Mouse (Mus musculus): ENCODE measurements at regions not wholly inside any gene's neighbourhood (a gene's known extent, or its start where the extent isn't known, plus 50 kb on each side); places are given as distances from the start of the nearest gene placed in this dataset.

DNA sequence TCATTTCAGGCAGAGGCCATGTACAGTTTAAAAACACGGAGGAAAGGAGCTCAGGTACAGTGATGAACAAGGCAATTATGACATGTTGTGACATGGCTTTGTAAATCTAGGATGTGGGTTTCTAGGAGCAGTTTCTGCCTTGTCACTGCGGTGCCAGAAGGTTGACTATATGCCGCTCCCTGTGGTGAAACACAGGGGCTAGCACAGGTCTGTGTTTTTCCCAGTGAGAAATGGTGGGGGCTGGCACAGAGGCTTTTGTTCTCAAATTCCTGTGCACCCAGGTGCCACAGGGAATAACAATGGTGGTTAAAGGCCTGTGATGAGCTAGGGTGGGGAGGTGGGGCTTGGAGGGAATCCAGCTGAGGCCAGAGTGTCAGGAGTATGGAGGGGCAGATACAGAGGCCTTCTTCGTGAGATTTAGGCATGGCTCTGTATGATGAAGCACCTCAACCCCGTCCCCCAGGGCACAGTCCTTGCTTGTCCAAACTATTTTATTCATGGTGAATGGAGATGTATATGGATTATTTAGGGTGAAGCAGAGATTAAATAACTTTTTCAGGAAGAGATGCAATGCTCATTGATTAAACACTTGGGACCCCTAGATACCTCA is 80.0 kb upstream of the Inhba start:
- no peak for DNase-seq

DNA sequence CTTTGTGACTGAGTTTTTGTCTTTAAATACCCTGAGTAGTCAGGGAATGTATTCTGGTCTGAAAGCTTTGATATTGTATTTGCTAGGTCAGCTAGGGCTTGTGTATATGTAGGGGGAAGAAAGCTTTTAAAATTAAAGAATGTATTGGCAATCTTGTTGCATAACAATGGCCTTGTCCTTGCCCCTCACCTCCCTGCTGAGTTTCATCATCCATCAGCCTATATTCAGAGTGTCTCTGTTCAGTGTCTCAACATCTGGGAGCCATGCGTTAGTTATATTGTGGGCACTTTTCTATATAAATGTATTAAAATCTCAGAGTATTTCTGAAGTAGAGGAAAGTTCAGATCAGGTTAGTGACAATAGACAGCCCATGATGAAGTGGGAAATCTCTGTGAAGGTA is 76.0 kb upstream of the Inhba start:
- no peak for DNase-seq

DNA sequence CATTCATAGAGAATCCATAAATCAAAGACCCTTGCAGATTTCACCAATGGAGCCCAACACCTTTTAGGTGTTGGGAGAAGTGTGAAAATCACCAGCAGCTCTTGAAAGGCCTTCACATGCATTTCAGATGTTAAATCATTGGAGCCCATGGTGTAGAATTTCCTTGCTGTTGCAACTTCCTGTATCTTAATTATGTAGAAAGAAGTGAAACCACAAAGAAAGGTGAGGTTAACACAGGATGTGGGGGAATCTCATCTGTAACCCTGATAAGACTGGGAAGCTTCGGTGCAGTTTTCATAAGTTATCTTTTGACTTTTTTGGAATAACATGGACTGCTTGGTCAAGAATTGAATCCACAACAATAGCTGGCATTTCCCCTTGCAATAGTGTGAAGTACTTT is 75.5 kb upstream of the Inhba start:
- DNase-seq, result peak; percentile 4

- no peak for DNase-seq
These were observed 61.5 kb upstream of the Inhba start for GRCm38 (mm10) chr13:15950143-15950542.

DNA sequence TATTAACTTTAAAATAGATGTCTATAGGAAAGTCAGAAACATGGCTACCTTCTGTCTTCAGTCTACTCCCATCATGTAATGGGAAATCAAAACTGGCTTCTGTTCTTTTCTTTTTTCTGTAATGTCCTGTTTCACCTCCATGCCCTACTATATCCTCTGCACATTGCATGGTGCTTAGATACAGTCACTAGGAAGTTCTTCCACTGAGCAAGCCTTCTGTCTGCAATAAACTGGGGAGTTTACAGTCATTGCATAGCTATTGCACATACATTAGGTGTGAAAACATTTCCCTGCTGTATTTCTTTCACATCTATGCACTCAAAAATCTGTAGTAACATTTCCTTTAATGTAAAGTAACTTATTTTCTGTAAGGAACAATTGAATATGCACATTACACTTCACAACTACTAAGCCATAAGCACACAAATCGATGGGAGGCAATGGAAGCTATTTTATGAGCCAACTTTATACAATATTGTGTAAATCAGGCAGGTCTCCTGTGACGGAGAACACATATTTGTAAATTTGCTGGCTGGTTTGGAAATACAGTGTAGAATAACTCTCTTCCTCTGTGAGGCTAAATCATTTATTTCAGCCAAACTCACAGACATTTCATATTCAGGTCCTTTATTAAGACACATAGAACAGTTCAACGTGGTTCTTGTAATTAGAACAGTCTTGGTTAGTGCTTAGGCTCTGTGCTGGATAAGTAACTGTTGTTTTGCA is 60.6 kb upstream of the Inhba start:
- DNase-seq, result no peak
